ENCODE assay signal across 11 mouse cellular contexts in genomic region chr13:15624490-15625353, GRCm38 (mm10).
A peak's percentile ranks its signal among the peaks of the same experiment; 100 is the strongest.
DNase-seq lines count a peak whose midpoint lies in the region; ATAC-seq and TF ChIP-seq lines count a peak whose summit lies in the region.
"Had no signal": no experiment of that assay in that cellular context is flagged by ENCODE, and none has a peak within 500 bp of the region (broad histone marks: within the 10 kb centered on the region; RNA-seq: fewer than 3 reads in every experiment).

No protein-coding gene starts in this region.

- WGBS in hindbrain, embryonic 13.5 days, result 13% methylated on average over 8 of the region's 8 CpGs

- no peaks in the 10 kb centered on the region for H3K9me3 ChIP-seq in hindbrain, embryonic 13.5 days
- H3K9me3 ChIP-seq: heart, embryonic 15.5 days; stomach, embryonic 15.5 days had no signal

- peaks cover 19% of the 10 kb centered on the region for H3K79me2 ChIP-seq in myocyte (ENCODE audit: control insufficient read depth, insufficient read depth)

- no peak overlapping the region for H3K9ac ChIP-seq in hindbrain, embryonic 13.5 days
- H3K9ac ChIP-seq: heart, embryonic 15.5 days; stomach, embryonic 15.5 days had no signal

- H3K4me1 ChIP-seq in hindbrain, embryonic 13.5 days (replicated peaks), result peaks cover 57% of the 10 kb centered on the region

- peak; percentile 13 to 24 for DNase-seq in kidney, postnatal 4 days
- no peak for DNase-seq in kidney, postnatal 14 days
- DNase-seq in embryo, embryonic 11 days, result peak; percentile 46
- no peak for DNase-seq in cerebellum, postnatal 4 days (ENCODE audit: low spot score in 2 of 2)
- DNase-seq in right cerebral cortex, postnatal 4 days, result no peak
- no peak for DNase-seq in layer of hippocampus, adult 9-11 months
- DNase-seq: cerebellum, adult 11-12 months had no signal

- H3K27ac ChIP-seq in hindbrain, embryonic 13.5 days, result no peak overlapping the region
- H3K27ac ChIP-seq: heart, embryonic 15.5 days; stomach, embryonic 15.5 days had no signal

- H3ac ChIP-seq in myocyte (ENCODE audit: control insufficient read depth, insufficient read length), result no peak overlapping the region

- H3K4me3 ChIP-seq in hindbrain, embryonic 13.5 days, result no peak overlapping the region
- no peak overlapping the region for H3K4me3 ChIP-seq in myocyte
- H3K4me3 ChIP-seq: heart, embryonic 15.5 days; stomach, embryonic 15.5 days had no signal

- H3K4me2 ChIP-seq in hindbrain, embryonic 13.5 days, result no peak overlapping the region
- peak overlapping the region; percentile 62 for H3K4me2 ChIP-seq in myocyte (ENCODE audit: low read depth)
- H3K4me2 ChIP-seq: heart, embryonic 15.5 days; stomach, embryonic 15.5 days had no signal

- TF ChIP-seq POLR2A in myocyte (IDR thresholded peaks at IDR 0.05; ENCODE audit: insufficient read length, low read depth), result no peak

- no peaks in the 10 kb centered on the region for H3K27me3 ChIP-seq in hindbrain, embryonic 13.5 days
- H3K27me3 ChIP-seq in myocyte (ENCODE audit: control insufficient read depth, insufficient read depth, insufficient read length), result no peaks in the 10 kb centered on the region
- H3K27me3 ChIP-seq: stomach, embryonic 15.5 days had no signal

- H3K36me3 ChIP-seq in hindbrain, embryonic 13.5 days, result no peaks in the 10 kb centered on the region
- H3K36me3 ChIP-seq in myocyte (ENCODE audit: control insufficient read depth, insufficient read depth), result no peaks in the 10 kb centered on the region
- H3K36me3 ChIP-seq: heart, embryonic 15.5 days; stomach, embryonic 15.5 days had no signal

- 0 out of 2 replicates have a peak, but pooled peaks have one; percentile 37 for ATAC-seq in hindbrain, embryonic 13.5 days (ENCODE audit: low FRiP score)

TF ChIP-seq in myocyte, 11 proteins besides CTCF, POLR2A, EP300 and RAD21:
- TF ChIP-seq MYOG (IDR thresholded peaks at IDR 0.05; ENCODE audit: control insufficient read depth in 1 of 3, insufficient read depth in 1 of 3, insufficient read length in 2 of 3, low read depth in 2 of 3) (no peak), USF1 (IDR thresholded peaks at IDR 0.05; ENCODE audit: low read depth) (no peak), POLR2AphosphoS2 (IDR thresholded peaks at IDR 0.05; ENCODE audit: insufficient read length, low read depth) (no peak), TCF12 (IDR thresholded peaks at IDR 0.05; ENCODE audit: insufficient read depth, poor library complexity, severe bottlenecking) (no peak), SRF (IDR thresholded peaks at IDR 0.05; ENCODE audit: control insufficient read depth, insufficient read length, low read depth) (no peak), MAX (IDR thresholded peaks at IDR 0.05; ENCODE audit: low read depth) (no peak), E2F4 (IDR thresholded peaks at IDR 0.05; ENCODE audit: insufficient read depth) (no peak), REST (IDR thresholded peaks at IDR 0.05; ENCODE audit: insufficient read depth, insufficient read length) (no peak), MYOD1 (IDR thresholded peaks at IDR 0.05; ENCODE audit: control insufficient read depth in 1 of 3, insufficient read length in 2 of 3, low read depth in 2 of 3) (no peak), CEBPB (IDR thresholded peaks at IDR 0.05; ENCODE audit: insufficient read depth, poor library complexity, severe bottlenecking) (no peak), TCF3 (IDR thresholded peaks at IDR 0.05; ENCODE audit: insufficient read length, low read depth) (no peak)

Comparison
In these comparisons a context has a peak if more than half of its experiments do, and no peak if none do; other contexts are left out.
1. DNase-seq: peak in kidney, postnatal 4 days (2 of 2) and embryo, embryonic 11 days (single experiment); none in kidney, postnatal 14 days (single experiment), cerebellum, postnatal 4 days (0 of 2), right cerebral cortex, postnatal 4 days (single experiment) and layer of hippocampus, adult 9-11 months (single experiment).